In the genomic region with DNA sequence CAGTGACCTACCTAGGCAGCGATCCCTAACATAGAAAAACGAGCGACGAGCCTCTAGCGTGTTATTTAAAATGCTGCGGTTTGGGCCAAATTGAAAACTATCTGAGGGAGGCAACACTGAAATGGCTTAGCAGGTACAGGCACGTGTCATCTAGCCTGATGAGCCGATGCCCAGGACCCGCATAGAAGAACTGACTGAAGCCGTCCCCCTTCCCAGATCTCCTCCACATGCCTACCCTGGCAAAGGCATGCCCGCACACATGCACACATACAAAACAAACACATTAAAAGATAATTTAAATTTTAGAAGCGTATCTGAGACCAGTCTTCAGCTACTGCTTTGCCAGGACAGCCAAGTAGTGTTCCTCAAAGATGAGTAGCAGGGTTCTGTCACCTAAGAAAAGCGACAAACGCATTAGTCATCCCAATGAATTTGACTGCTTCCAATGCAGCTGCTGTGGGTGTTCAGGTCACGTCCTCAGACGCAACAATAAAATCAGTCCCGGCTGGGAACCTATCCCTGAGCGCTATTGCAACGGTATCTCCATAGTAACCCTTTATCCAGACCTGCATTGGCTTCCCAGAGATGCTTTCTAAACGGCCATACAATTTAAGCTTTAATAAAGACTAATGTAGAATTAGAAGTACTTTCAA, we compare ENCODE assay signal across 10 mouse cellular contexts.
DNase-seq lines count a peak whose midpoint lies in the region; ATAC-seq and TF ChIP-seq lines count a peak whose summit lies in the region.
"Had no signal": no experiment of that assay in that cellular context is flagged by ENCODE, and none has a peak within 500 bp of the region (broad histone marks: within the 10 kb centered on the region; RNA-seq: fewer than 3 reads in every experiment).

No protein-coding gene starts in this region.

- H3K4me2 ChIP-seq in heart, embryonic 12.5 days, result peak overlapping the region; percentile 71
- H3K4me2 ChIP-seq in limb, embryonic 14.5 days (replicated peaks; ENCODE audit: low read depth, low read length, severe bottlenecking), result peak overlapping the region; percentile 36
- H3K4me2 ChIP-seq in stomach, embryonic 16.5 days (ENCODE audit: low read depth, low read length), result peak overlapping the region; percentile 53

- H3K4me3 ChIP-seq in heart, embryonic 12.5 days, result no peak overlapping the region
- H3K4me3 ChIP-seq in limb, embryonic 14.5 days (replicated peaks; ENCODE audit: low read length), result peak overlapping the region; percentile 19; the same call in 1 of the 2 replicates
- H3K4me3 ChIP-seq in stomach, embryonic 16.5 days (replicated peaks; ENCODE audit: low read length), result peak overlapping the region; percentile 35; the same call in 1 of the 2 replicates

- no peak for ATAC-seq in heart, embryonic 12.5 days (ENCODE audit: insufficient number of reproducible peaks, low FRiP score)
- ATAC-seq in limb, embryonic 14.5 days (ENCODE audit: low FRiP score, low read depth), result no peak
- no peak for ATAC-seq in stomach, embryonic 16.5 days (ENCODE audit: insufficient read depth, low FRiP score)

- no peak overlapping the region for H3K27ac ChIP-seq in heart, embryonic 12.5 days (ENCODE audit: poor library complexity, severe bottlenecking)
- H3K27ac ChIP-seq in limb, embryonic 14.5 days (replicated peaks; ENCODE audit: low read depth, low read length), result no peak overlapping the region
- H3K27ac ChIP-seq in stomach, embryonic 16.5 days (ENCODE audit: low read length), result no peak overlapping the region

- peaks cover 10% of the 10 kb centered on the region for H3K27me3 ChIP-seq in heart, embryonic 12.5 days (replicated peaks)
- H3K27me3 ChIP-seq in limb, embryonic 14.5 days (ENCODE audit: control insufficient read depth, insufficient read depth, low read length), result no peaks in the 10 kb centered on the region
- no peaks in the 10 kb centered on the region for H3K27me3 ChIP-seq in stomach, embryonic 16.5 days (ENCODE audit: control insufficient read depth, insufficient read depth, low read length)
- H3K27me3 ChIP-seq: CH12.LX had no signal

- H3K36me3 ChIP-seq in heart, embryonic 12.5 days, result no peaks in the 10 kb centered on the region
- H3K36me3 ChIP-seq in limb, embryonic 14.5 days (ENCODE audit: control insufficient read depth, insufficient read depth, low read length), result no peaks in the 10 kb centered on the region
- no peaks in the 10 kb centered on the region for H3K36me3 ChIP-seq in stomach, embryonic 16.5 days (ENCODE audit: control insufficient read depth, insufficient read depth, low read length)

- H3K9me3 ChIP-seq in heart, embryonic 12.5 days (replicated peaks), result no peaks in the 10 kb centered on the region
- no peaks in the 10 kb centered on the region for H3K9me3 ChIP-seq in limb, embryonic 14.5 days (ENCODE audit: control insufficient read depth, low read length)
- H3K9me3 ChIP-seq in stomach, embryonic 16.5 days (replicated peaks; ENCODE audit: control insufficient read depth, low read length), result no peaks in the 10 kb centered on the region

- 72% methylated on average over 20 of the region's 20 CpGs for WGBS in heart, embryonic 12.5 days
- whole genome bisulfite sequencing in limb, embryonic 14.5 days, result 55% methylated on average over 20 of the region's 20 CpGs
- WGBS in stomach, embryonic 16.5 days, result 67% methylated on average over 20 of the region's 20 CpGs

- no peak for TF ChIP-seq POLR2A in limb, embryonic 14.5 days (IDR thresholded peaks at IDR 0.05; ENCODE audit: borderline replicate concordance, extremely low read depth, insufficient read depth, insufficient read length)

- no peak overlapping the region for H3K9ac ChIP-seq in heart, embryonic 12.5 days
- no peak overlapping the region for H3K9ac ChIP-seq in limb, embryonic 14.5 days (ENCODE audit: low read depth, low read length, severe bottlenecking)
- H3K9ac ChIP-seq in stomach, embryonic 16.5 days (ENCODE audit: low read length), result 0 out of 2 replicates have a peak overlapping the region, but pooled peaks have one; percentile 10

- DNase-seq in heart, adult 8-10 months (ENCODE audit: low spot score), result no peak
- peak; percentile 42 to 63 for DNase-seq in right cerebral cortex, postnatal 10 days (ENCODE audit: low spot score in 2 of 2)
- DNase-seq in right cerebral cortex, postnatal 14 days, result no peak
- DNase-seq in limb, embryonic 14.5 days (ENCODE audit: low spot score), result no peak
- no peak for DNase-seq in kidney, postnatal 25 days
- DNase-seq in thymus, postnatal 0 days (ENCODE audit: low spot score), result no peak
- DNase-seq: layer of hippocampus, postnatal 36 days had no signal

- H3K4me1 ChIP-seq in heart, embryonic 12.5 days (replicated peaks), result no peaks in the 10 kb centered on the region; the same call in 1 of the 2 replicates
- no peaks in the 10 kb centered on the region for H3K4me1 ChIP-seq in limb, embryonic 14.5 days (ENCODE audit: control insufficient read depth, insufficient read depth, low read length)
- H3K4me1 ChIP-seq in stomach, embryonic 16.5 days (ENCODE audit: control insufficient read depth, insufficient read depth, low read length), result peaks cover 6% of the 10 kb centered on the region; the same call in 1 of the 2 replicates

Comparison
In these comparisons a context has a peak if more than half of its experiments do, and no peak if none do; other contexts are left out.
1. DNase-seq: peak in right cerebral cortex, postnatal 10 days (2 of 2); none in heart, adult 8-10 months (single experiment), right cerebral cortex, postnatal 14 days (single experiment), limb, embryonic 14.5 days (single experiment), kidney, postnatal 25 days (0 of 2) and thymus, postnatal 0 days (single experiment).
2. Peak in every context shown above with its lines, with median percentiles within 50 percentile points of each other: H3K4me2 ChIP-seq.